Mouse (Mus musculus): ENCODE measurements around the gene Slc39a11. TPM values are rescaled to one million over a fixed set of nuclear protein-coding genes. Genes with fewer than 3 reads are reported as not detected.
"Not testable (repeated sequence)": the region's sequence is repeated elsewhere in the genome, so short reads cannot be mapped to it uniquely, and the experiment has no call there.

Gene Slc39a11
- polyA plus RNA-seq, 1 experiment from 2014 or later: 23.5 TPM

GRCm38 (mm10) chr11:113583879-113584661 is 65.8 kb downstream of the Slc39a11 start:
- WGBS: 12% methylated on average over 11 of the region's 11 CpGs
- Histone ChIP-seq H3K9me3 (ENCODE audit: control insufficient read depth, low read length) (no peaks in the 10 kb centered on the region), H3K4me3 (ENCODE audit: low read depth, low read length) (no peak overlapping the region), H3K4me2 (ENCODE audit: low read depth, low read length) (no peak overlapping the region), H3K27ac (ENCODE audit: low read depth, low read length) (no peak overlapping the region; the same call in 1 of the 2 replicates), H3K9ac (replicated peaks; ENCODE audit: low read depth, low read length) (no peak overlapping the region), H3K36me3 (ENCODE audit: control insufficient read depth, insufficient read depth, low read length) (no peaks in the 10 kb centered on the region), H3K4me1 (ENCODE audit: control insufficient read depth, insufficient read depth, low read length) (0 out of 2 replicates have a peak, but pooled peaks cover 4% of the 10 kb centered on the region), H3K27me3 (ENCODE audit: control insufficient read depth, insufficient read depth, low read length) (no peaks in the 10 kb centered on the region)
- peak; percentile 56 for ATAC-seq (ENCODE audit: low read depth)

DNA sequence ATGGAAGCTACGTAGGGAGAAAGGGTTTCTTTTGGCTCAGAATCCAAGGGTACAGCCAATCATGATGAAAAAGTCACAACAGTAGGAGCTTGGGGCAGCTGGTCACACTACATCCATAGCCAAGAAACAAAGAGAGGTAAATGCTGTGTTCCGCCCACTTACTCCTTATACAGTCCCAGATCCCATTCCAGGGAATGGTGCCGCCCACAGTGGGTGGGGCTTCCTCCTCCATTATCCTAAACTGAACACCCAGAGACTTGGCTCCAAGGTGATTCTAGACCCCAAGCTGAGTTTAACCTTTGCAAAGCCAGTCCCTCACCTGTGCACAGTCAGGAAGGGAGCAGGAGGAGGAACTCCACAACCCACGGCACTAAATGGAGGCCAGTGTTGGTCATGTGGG is 72.7 kb downstream of the Slc39a11 start:
- WGBS: 86% methylated on average over 4 of the region's 4 CpGs

GRCm38 (mm10) chr11:113572641-113573040 is 77.2 kb downstream of the Slc39a11 start:
- ATAC-seq (ENCODE audit: low read depth): no peak
- no peaks in the 10 kb centered on the region for H3K36me3 ChIP-seq (ENCODE audit: control insufficient read depth, insufficient read depth, low read length)
- no peak overlapping the region for H3K4me2 ChIP-seq (ENCODE audit: low read depth, low read length)
- H3K9ac ChIP-seq (replicated peaks; ENCODE audit: low read depth, low read length): no peak overlapping the region
- no peaks in the 10 kb centered on the region for H3K27me3 ChIP-seq (ENCODE audit: control insufficient read depth, insufficient read depth, low read length)
- WGBS: 47% methylated on average over 6 of the region's 6 CpGs
- no peak overlapping the region for H3K27ac ChIP-seq (ENCODE audit: low read depth, low read length)
- no peaks in the 10 kb centered on the region for H3K4me1 ChIP-seq (ENCODE audit: control insufficient read depth, insufficient read depth, low read length)
- H3K9me3 ChIP-seq (ENCODE audit: control insufficient read depth, low read length): no peaks in the 10 kb centered on the region
- no peak overlapping the region for H3K4me3 ChIP-seq (ENCODE audit: low read depth, low read length)

More for the DNA sequence above, 72.7 kb downstream of the Slc39a11 start:
- Histone ChIP-seq H3K4me2 (ENCODE audit: low read depth, low read length) (no peak overlapping the region), H3K9me3 (ENCODE audit: control insufficient read depth, low read length) (no peaks in the 10 kb centered on the region), H3K9ac (replicated peaks; ENCODE audit: low read depth, low read length) (no peak overlapping the region), H3K4me3 (ENCODE audit: low read depth, low read length) (no peak overlapping the region), H3K36me3 (ENCODE audit: control insufficient read depth, insufficient read depth, low read length) (no peaks in the 10 kb centered on the region), H3K27ac (ENCODE audit: low read depth, low read length) (no peak overlapping the region), H3K4me1 (ENCODE audit: control insufficient read depth, insufficient read depth, low read length) (no peaks in the 10 kb centered on the region), H3K27me3 (ENCODE audit: control insufficient read depth, insufficient read depth, low read length) (no peaks in the 10 kb centered on the region)
- no peak for ATAC-seq (ENCODE audit: low read depth)

GRCm38 (mm10) chr11:113571616-113572015 is 78.3 kb downstream of the Slc39a11 start:
- Histone ChIP-seq H3K9ac (replicated peaks; ENCODE audit: low read depth, low read length) (no peak overlapping the region), H3K36me3 (ENCODE audit: control insufficient read depth, insufficient read depth, low read length) (no peaks in the 10 kb centered on the region), H3K4me2 (ENCODE audit: low read depth, low read length) (no peak overlapping the region), H3K27ac (ENCODE audit: low read depth, low read length) (no peak overlapping the region), H3K27me3 (ENCODE audit: control insufficient read depth, insufficient read depth, low read length) (no peaks in the 10 kb centered on the region), H3K4me1 (ENCODE audit: control insufficient read depth, insufficient read depth, low read length) (no peaks in the 10 kb centered on the region), H3K9me3 (ENCODE audit: control insufficient read depth, low read length) (no peaks in the 10 kb centered on the region), H3K4me3 (ENCODE audit: low read depth, low read length) (no peak overlapping the region)
- ATAC-seq (ENCODE audit: low read depth): no peak

DNA sequence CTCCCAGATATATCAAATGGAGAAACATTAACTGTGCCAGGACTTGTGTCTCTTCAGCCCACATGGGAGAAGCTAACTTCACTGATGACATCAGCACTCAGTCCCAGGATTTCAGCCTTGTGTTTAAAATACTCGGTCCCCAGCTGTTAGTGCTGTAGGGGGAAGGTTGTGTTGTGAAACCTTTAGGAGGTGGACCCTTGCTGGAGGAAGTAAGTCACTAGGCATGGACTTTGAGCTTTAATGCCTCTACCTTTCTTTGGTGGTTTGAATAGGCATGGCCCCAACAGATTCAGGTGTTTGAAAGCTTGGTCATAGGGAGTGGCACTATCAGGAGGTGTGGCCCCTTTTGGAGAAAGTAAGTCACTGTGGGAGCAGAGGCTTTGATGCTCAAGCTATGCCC is 80.9 kb downstream of the Slc39a11 start:
- H3K36me3 ChIP-seq (ENCODE audit: control insufficient read depth, insufficient read depth, low read length): no peaks in the 10 kb centered on the region
- no peaks in the 10 kb centered on the region for H3K27me3 ChIP-seq (ENCODE audit: control insufficient read depth, insufficient read depth, low read length)
- H3K9ac ChIP-seq (replicated peaks; ENCODE audit: low read depth, low read length): no peak overlapping the region
- H3K4me1 ChIP-seq (ENCODE audit: control insufficient read depth, insufficient read depth, low read length): peaks cover 7% of the 10 kb centered on the region; the same call in 1 of the 2 replicates
- no peaks in the 10 kb centered on the region for H3K9me3 ChIP-seq (ENCODE audit: control insufficient read depth, low read length)
- no peak overlapping the region for H3K27ac ChIP-seq (ENCODE audit: low read depth, low read length)
- no peak for ATAC-seq (ENCODE audit: low read depth)
- WGBS: 75% methylated on average over 1 of the region's 1 CpGs
- H3K4me2 ChIP-seq (ENCODE audit: low read depth, low read length): no peak overlapping the region
- no peak overlapping the region for H3K4me3 ChIP-seq (ENCODE audit: low read depth, low read length)

- not testable (repeated sequence) for H3K4me1 ChIP-seq (ENCODE audit: control insufficient read depth, insufficient read depth, low read length); H3K27me3 ChIP-seq (ENCODE audit: control insufficient read depth, insufficient read depth, low read length); H3K36me3 ChIP-seq (ENCODE audit: control insufficient read depth, insufficient read depth, low read length); H3K4me2 ChIP-seq (ENCODE audit: low read depth, low read length); H3K4me3 ChIP-seq (ENCODE audit: low read depth, low read length); H3K27ac ChIP-seq (ENCODE audit: low read depth, low read length); H3K9ac ChIP-seq (replicated peaks; ENCODE audit: low read depth, low read length); H3K9me3 ChIP-seq (ENCODE audit: control insufficient read depth, low read length); ATAC-seq (ENCODE audit: low read depth)
- WGBS: 80% methylated on average over 2 of the region's 2 CpGs
These were observed 82.0 kb downstream of the Slc39a11 start for GRCm38 (mm10) chr11:113567926-113568325.

- H3K27me3 ChIP-seq (ENCODE audit: control insufficient read depth, insufficient read depth, low read length): no peaks in the 10 kb centered on the region
- H3K9ac ChIP-seq (replicated peaks; ENCODE audit: low read depth, low read length): peak overlapping the region; percentile 63
- no peaks in the 10 kb centered on the region for H3K9me3 ChIP-seq (ENCODE audit: control insufficient read depth, low read length)
- no peaks in the 10 kb centered on the region for H3K36me3 ChIP-seq (ENCODE audit: control insufficient read depth, insufficient read depth, low read length)
- 10% methylated on average over 34 of the region's 34 CpGs for WGBS
- ATAC-seq (ENCODE audit: low read depth): peak; percentile 91
- no peak overlapping the region for H3K27ac ChIP-seq (ENCODE audit: low read depth, low read length)
- peaks cover 7% of the 10 kb centered on the region; the same call in 1 of the 2 replicates for H3K4me1 ChIP-seq (ENCODE audit: control insufficient read depth, insufficient read depth, low read length)
- H3K4me2 ChIP-seq (ENCODE audit: low read depth, low read length): peak overlapping the region; percentile 74
- peak overlapping the region; percentile 46 for H3K4me3 ChIP-seq (ENCODE audit: low read depth, low read length)
These were observed 84.6 kb downstream of the Slc39a11 start for GRCm38 (mm10) chr11:113565006-113565995.

DNA sequence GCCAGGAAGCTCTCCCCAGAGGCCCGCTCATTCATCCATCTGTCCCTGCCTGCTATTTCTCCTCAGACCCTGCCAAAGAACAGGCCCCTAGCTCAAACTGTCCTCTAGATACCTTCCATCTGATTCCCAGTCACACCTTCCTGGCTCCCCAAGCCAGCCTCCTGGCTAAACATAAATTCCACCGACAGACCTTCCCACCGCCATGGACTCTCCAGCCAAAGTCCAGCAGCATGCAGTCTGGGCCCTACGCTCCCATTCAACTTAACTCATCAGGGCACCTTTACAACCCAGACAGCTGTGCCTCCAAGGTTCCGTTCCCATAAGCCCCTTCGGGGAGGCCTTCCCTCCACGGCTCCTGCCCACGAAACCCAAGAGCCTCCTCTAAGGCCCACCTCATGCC is 87.6 kb downstream of the Slc39a11 start:
- Histone ChIP-seq H3K4me3 (ENCODE audit: low read depth, low read length) (no peak overlapping the region), H3K27ac (ENCODE audit: low read depth, low read length) (no peak overlapping the region), H3K27me3 (ENCODE audit: control insufficient read depth, insufficient read depth, low read length) (no peaks in the 10 kb centered on the region), H3K9me3 (ENCODE audit: control insufficient read depth, low read length) (no peaks in the 10 kb centered on the region), H3K4me1 (ENCODE audit: control insufficient read depth, insufficient read depth, low read length) (peaks cover 7% of the 10 kb centered on the region; the same call in 1 of the 2 replicates), H3K36me3 (ENCODE audit: control insufficient read depth, insufficient read depth, low read length) (no peaks in the 10 kb centered on the region), H3K9ac (replicated peaks; ENCODE audit: low read depth, low read length) (no peak overlapping the region), H3K4me2 (ENCODE audit: low read depth, low read length) (no peak overlapping the region)
- WGBS: 86% methylated on average over 8 of the region's 8 CpGs
- no peak for ATAC-seq (ENCODE audit: low read depth)

DNA sequence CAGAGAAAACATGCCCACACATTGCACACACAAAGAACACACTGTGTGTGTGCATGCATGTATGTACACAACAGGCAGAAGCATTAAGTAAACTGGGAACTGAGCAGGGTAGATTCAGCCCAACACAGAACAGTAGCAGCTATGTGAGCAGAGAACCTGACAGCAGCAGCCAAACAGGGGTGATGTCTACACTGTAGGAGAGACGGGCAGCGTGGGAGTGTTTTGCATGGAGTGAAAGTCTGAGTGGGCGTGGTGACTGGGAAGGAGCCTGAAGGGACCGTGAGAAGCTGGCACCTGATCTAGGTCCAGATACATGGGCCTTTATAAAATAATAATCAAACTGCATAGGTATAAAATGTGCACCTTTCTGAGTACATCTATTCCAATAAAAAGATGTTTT is 89.7 kb downstream of the Slc39a11 start:
- Histone ChIP-seq H3K9ac (replicated peaks; ENCODE audit: low read depth, low read length) (no peak overlapping the region), H3K4me1 (ENCODE audit: control insufficient read depth, insufficient read depth, low read length) (peaks cover 3% of the 10 kb centered on the region; the same call in 1 of the 2 replicates), H3K27ac (ENCODE audit: low read depth, low read length) (no peak overlapping the region), H3K4me3 (ENCODE audit: low read depth, low read length) (no peak overlapping the region), H3K9me3 (ENCODE audit: control insufficient read depth, low read length) (no peaks in the 10 kb centered on the region), H3K4me2 (ENCODE audit: low read depth, low read length) (no peak overlapping the region), H3K36me3 (ENCODE audit: control insufficient read depth, insufficient read depth, low read length) (no peaks in the 10 kb centered on the region), H3K27me3 (ENCODE audit: control insufficient read depth, insufficient read depth, low read length) (no peaks in the 10 kb centered on the region)
- ATAC-seq (ENCODE audit: low read depth): no peak
- 90% methylated on average over 4 of the region's 4 CpGs for WGBS

Measured in neural tube, embryonic 14.5 days (tissue).